Mouse (Mus musculus) cerebellum, adult 2 months (tissue): ENCODE data around the gene Ecm2.

ENCODE experiments used
- CTCF ChIP-seq: fragments of 200-500 bp; IDR thresholded peaks from 2 replicates; pipeline ENCODE4 v1.5.1; 2011; ENCODE audit warnings: low read depth, mild to moderate bottlenecking, control low read depth, low read length, moderate library complexity, borderline replicate concordance; ENCODE audit not compliant: insufficient read depth
- POLR2A ChIP-seq: fragments of 200-500 bp; IDR thresholded peaks from 2 replicates; pipeline ENCODE4 v1.6.1; 2011; ENCODE audit warnings: low read length, control low read depth, borderline replicate concordance; ENCODE audit not compliant: insufficient read depth

DNA sequence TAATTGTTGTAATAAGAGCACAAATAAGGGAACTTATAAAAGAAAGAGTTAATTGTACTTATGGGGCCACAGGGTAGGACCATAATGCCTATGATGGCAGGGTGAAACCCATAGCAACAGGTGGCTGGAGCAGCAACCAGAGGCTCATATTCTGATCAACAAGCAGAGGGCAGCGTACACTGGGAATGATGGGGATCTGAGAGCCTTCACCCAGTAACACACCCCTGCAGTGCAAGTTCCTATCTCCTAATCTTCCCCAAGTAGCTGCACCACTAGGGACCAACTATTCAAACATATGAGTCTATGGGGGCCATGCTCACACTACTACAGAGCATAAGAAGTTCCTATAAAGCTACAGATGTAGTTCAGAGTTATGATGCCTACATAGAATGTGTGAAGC lies 59.7 kb downstream of the Ecm2 start:
- no peak for TF ChIP-seq CTCF
- TF ChIP-seq POLR2A: no peak
